Comparison of ENCODE assay signal across 20 mouse cellular contexts in the genomic region with DNA sequence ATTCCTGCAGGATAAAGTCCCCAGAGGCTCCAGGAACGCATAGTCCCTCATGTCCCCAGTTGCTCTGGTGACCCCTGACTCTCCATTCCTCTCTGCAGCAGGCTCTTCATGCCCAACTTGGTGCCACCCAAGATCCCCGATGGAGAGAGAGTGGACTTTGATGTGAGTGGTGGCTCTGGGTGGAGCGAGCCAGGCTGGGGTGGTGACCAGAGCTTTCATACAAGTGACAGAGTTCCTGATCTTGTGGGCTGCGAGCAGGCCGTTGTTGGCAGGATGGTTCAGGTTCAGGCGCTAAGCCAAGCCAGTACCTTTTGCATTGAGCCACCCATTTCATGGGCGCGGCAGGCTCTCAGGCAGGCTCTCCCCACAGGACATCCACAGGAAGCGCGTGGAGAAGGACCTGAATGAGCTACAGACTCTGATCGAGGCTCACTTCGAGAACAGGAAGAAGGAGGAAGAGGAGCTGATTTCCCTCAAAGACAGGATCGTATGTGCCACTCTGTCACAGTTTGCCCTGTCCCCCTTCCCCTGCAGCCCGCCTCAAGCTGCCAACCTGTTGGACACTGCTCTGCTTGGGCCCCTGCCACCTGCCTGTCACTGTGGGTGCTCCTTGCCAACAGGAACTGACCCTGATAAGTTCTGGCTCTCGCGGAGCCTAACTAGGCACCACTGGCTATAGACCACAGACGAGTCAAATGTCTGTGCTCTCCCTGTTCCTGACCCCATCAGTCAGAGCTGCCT. TPM values are rescaled to one million over a fixed set of nuclear protein-coding genes. Genes with fewer than 3 reads are reported as not detected.
A peak's percentile ranks its signal among the peaks of the same experiment; 100 is the strongest.
DNase-seq lines count a peak whose midpoint lies in the region; ATAC-seq and TF ChIP-seq lines count a peak whose summit lies in the region.
"Had no signal": no experiment of that assay in that cellular context is flagged by ENCODE, and none has a peak within 500 bp of the region (broad histone marks: within the 10 kb centered on the region; RNA-seq: fewer than 3 reads in every experiment).

No protein-coding gene starts in this region.

- TF ChIP-seq RAD21 in MEL (IDR thresholded peaks at IDR 0.05; ENCODE audit: low read depth, low read length): no peak

- 0 out of 2 replicates have a peak overlapping the region, but pooled peaks have one; percentile 10 for H3K9ac ChIP-seq in heart, embryonic 11.5 days (ENCODE audit: low read depth, low read length)
- H3K9ac ChIP-seq in MEL (ENCODE audit: control insufficient read depth, low read depth, low read length, poor library complexity, severe bottlenecking): no peak overlapping the region
- peak overlapping the region; percentile 39; the same call in 1 of the 2 replicates for H3K9ac ChIP-seq in heart, embryonic 14.5 days (ENCODE audit: low read length)
- H3K9ac ChIP-seq: embryonic facial prominence, embryonic 12.5 days; forebrain, embryonic 13.5 days; hindbrain, embryonic 13.5 days; neural tube, embryonic 13.5 days had no signal

- no peaks in the 10 kb centered on the region for H3K27me3 ChIP-seq in heart, embryonic 11.5 days (ENCODE audit: control insufficient read depth, insufficient read depth, low read length)
- H3K27me3 ChIP-seq in heart, embryonic 10.5 days (ENCODE audit: insufficient read depth, poor library complexity, severe bottlenecking): no peaks in the 10 kb centered on the region
- peaks cover 0 to 1% of the 10 kb centered on the region in 2 experiments; a peak in 1 of 4 replicates for H3K27me3 ChIP-seq in MEL (ENCODE audit: control insufficient read depth in 1 of 2, insufficient read depth in 2 of 2, low read length in 2 of 2)
- no peaks in the 10 kb centered on the region for H3K27me3 ChIP-seq in heart, embryonic 14.5 days (ENCODE audit: control insufficient read depth, insufficient read depth, low read length)
- H3K27me3 ChIP-seq: forebrain, embryonic 13.5 days; neural tube, embryonic 13.5 days had no signal

- 68% methylated on average over 17 of the region's 17 CpGs for WGBS in heart, embryonic 11.5 days (ENCODE audit: insufficient replicate concordance)
- WGBS in heart, embryonic 10.5 days: 72% methylated on average over 17 of the region's 17 CpGs
- 60% methylated on average over 17 of the region's 17 CpGs for WGBS in heart, embryonic 14.5 days

- H3K4me3 ChIP-seq in heart, embryonic 11.5 days (ENCODE audit: low read depth, low read length): no peak overlapping the region
- no peak overlapping the region for H3K4me3 ChIP-seq in heart, embryonic 10.5 days
- H3K4me3 ChIP-seq in MEL (ENCODE audit: control insufficient read depth in 1 of 2, insufficient read depth in 1 of 2, low read depth in 2 of 2, low read length in 2 of 2): 0 out of 4 replicates have a peak overlapping the region, but pooled peaks of 1 of the 2 experiments have one; percentile 11
- no peak overlapping the region for H3K4me3 ChIP-seq in heart, embryonic 14.5 days (ENCODE audit: control insufficient read depth in 1 of 2, insufficient read depth in 1 of 2, low read depth in 1 of 2, low read length in 2 of 2)
- no peak overlapping the region for H3K4me3 ChIP-seq in layer of hippocampus, adult 2 months
- H3K4me3 ChIP-seq: embryonic facial prominence, embryonic 12.5 days; erythroblast, embryonic 14.5 days; forebrain, embryonic 13.5 days; hindbrain, embryonic 13.5 days; left cerebral cortex, adult 2 months; neural tube, embryonic 13.5 days had no signal

- no peak for TF ChIP-seq EP300 in MEL (IDR thresholded peaks at IDR 0.05; ENCODE audit: low read depth in 1 of 2, low read length in 2 of 2)

- ATAC-seq in heart, embryonic 11.5 days (replicated peaks; ENCODE audit: insufficient number of reproducible peaks, low FRiP score, low TSS enrichment): no peak
- no peak for ATAC-seq in heart, embryonic 14.5 days (ENCODE audit: insufficient number of reproducible peaks, insufficient read depth, low FRiP score, low read depth)
- 0 out of 2 replicates have a peak, but pooled peaks have one; percentile 3 for ATAC-seq in megakaryocyte-erythroid progenitor cell, adult 5-6 weeks (replicated peaks; ENCODE audit: low FRiP score, low TSS enrichment, poor library complexity, severe bottlenecking)
- no peak for ATAC-seq in megakaryocyte progenitor cell, adult 5-6 weeks (replicated peaks; ENCODE audit: poor library complexity)
- ATAC-seq: forebrain, embryonic 13.5 days; inflammation-experienced regulatory T-cells, adult 6 months had no signal

- peaks cover 63% of the 10 kb centered on the region for H3K4me1 ChIP-seq in heart, embryonic 11.5 days (ENCODE audit: control insufficient read depth, insufficient read depth, low read length)
- peaks cover 88% of the 10 kb centered on the region for H3K4me1 ChIP-seq in heart, embryonic 10.5 days
- H3K4me1 ChIP-seq in MEL (ENCODE audit: control insufficient read depth in 1 of 2, insufficient read depth in 2 of 2, low read length in 2 of 2): peaks cover 0 to 8% of the 10 kb centered on the region in 2 experiments; a peak in 1 of 4 replicates
- peaks cover 58 to 89% of the 10 kb centered on the region in 2 experiments for H3K4me1 ChIP-seq in heart, embryonic 14.5 days (ENCODE audit: control insufficient read depth in 2 of 2, insufficient read depth in 2 of 2, low read length in 2 of 2)

- H3K36me3 ChIP-seq in heart, embryonic 11.5 days (ENCODE audit: control insufficient read depth, insufficient read depth, low read length): peaks cover 8% of the 10 kb centered on the region
- H3K36me3 ChIP-seq in heart, embryonic 10.5 days: peaks cover 98% of the 10 kb centered on the region
- H3K36me3 ChIP-seq in MEL (ENCODE audit: control insufficient read depth in 1 of 2, insufficient read depth in 2 of 2, low read length in 2 of 2): peaks cover 0 to 3% of the 10 kb centered on the region in 2 experiments; a peak in 1 of 4 replicates
- H3K36me3 ChIP-seq in heart, embryonic 14.5 days (ENCODE audit: control insufficient read depth, insufficient read depth, low read length): peaks cover 100% of the 10 kb centered on the region
- H3K36me3 ChIP-seq: embryonic facial prominence, embryonic 12.5 days; G1E; hindbrain, embryonic 13.5 days; neural tube, embryonic 13.5 days had no signal

- DNase-seq in heart, embryonic 10.5 days (ENCODE audit: low spot score): no peak
- peak; percentile 15 for DNase-seq in MEL (ENCODE audit: low read depth, low spot score)
- no peak for DNase-seq in adrenal gland, postnatal 25 days
- DNase-seq in layer of hippocampus, adult 2 months (ENCODE audit: low spot score in 2 of 2): no peak
- DNase-seq: cerebellum, adult 11 months; layer of hippocampus, adult 9-11 months; thymus, adult 18-20 months had no signal

- no peak overlapping the region for H3K4me2 ChIP-seq in heart, embryonic 11.5 days
- H3K4me2 ChIP-seq in heart, embryonic 14.5 days (ENCODE audit: low read length): no peak overlapping the region
- H3K4me2 ChIP-seq: embryonic facial prominence, embryonic 12.5 days; forebrain, embryonic 13.5 days; hindbrain, embryonic 13.5 days; neural tube, embryonic 13.5 days had no signal

- H3K9me3 ChIP-seq in heart, embryonic 11.5 days (replicated peaks; ENCODE audit: control insufficient read depth, low read length): no peaks in the 10 kb centered on the region
- H3K9me3 ChIP-seq in heart, embryonic 10.5 days: no peaks in the 10 kb centered on the region
- no peaks in the 10 kb centered on the region for H3K9me3 ChIP-seq in MEL (replicated peaks; ENCODE audit: insufficient read depth, low read length)
- H3K9me3 ChIP-seq in heart, embryonic 14.5 days (ENCODE audit: control insufficient read depth, low read length): no peaks in the 10 kb centered on the region
- H3K9me3 ChIP-seq: embryonic facial prominence, embryonic 12.5 days; forebrain, embryonic 13.5 days; G1E; hindbrain, embryonic 13.5 days; neural tube, embryonic 13.5 days had no signal

- no peaks in the 10 kb centered on the region for H3K79me2 ChIP-seq in MEL (ENCODE audit: control insufficient read depth, insufficient read depth, low read length, poor library complexity)

- TF ChIP-seq POLR2A in MEL (IDR thresholded peaks at IDR 0.05; ENCODE audit: control insufficient read depth in 1 of 2, insufficient read depth in 1 of 2, low read depth in 1 of 2, low read length in 2 of 2, poor library complexity in 1 of 2): no peak

- no peak overlapping the region for H3K27ac ChIP-seq in heart, embryonic 11.5 days (ENCODE audit: low read depth, low read length)
- no peak overlapping the region for H3K27ac ChIP-seq in heart, embryonic 10.5 days
- no peak overlapping the region for H3K27ac ChIP-seq in MEL (ENCODE audit: control insufficient read depth, low read depth, low read length)
- H3K27ac ChIP-seq in heart, embryonic 14.5 days (replicated peaks in 1 of 2; ENCODE audit: control insufficient read depth in 1 of 2, insufficient read depth in 1 of 2, low read depth in 2 of 2, low read length in 2 of 2): peak overlapping the region in 1 of 2 experiments; percentile 56; a peak in 2 of 4 replicates
- H3K27ac ChIP-seq in layer of hippocampus, adult 2 months: no peak overlapping the region
- H3K27ac ChIP-seq: embryonic facial prominence, embryonic 12.5 days; forebrain, embryonic 13.5 days; hindbrain, embryonic 13.5 days; left cerebral cortex, adult 2 months; neural tube, embryonic 13.5 days had no signal

- no peak for TF ChIP-seq CTCF in MEL (IDR thresholded peaks at IDR 0.05 in 2 of 3, conservative IDR thresholded peaks at IDR 0.05 in 1 of 3; ENCODE audit: control insufficient read depth in 1 of 3, insufficient read depth in 1 of 3, low read depth in 2 of 3, low read length in 3 of 3, poor library complexity in 1 of 3, severe bottlenecking in 1 of 3)
- no peak for TF ChIP-seq CTCF in layer of hippocampus, adult 2 months (conservative IDR thresholded peaks at IDR 0.05)

RNA-seq across cellular contexts. Expression of a gene that starts 11.6 kb away (rescaled TPM):
- 3,916 and 3,947 TPM in 2 replicates for polyA plus RNA-seq in heart, embryonic 11.5 days (2014; fragmentation: Nextera tagmentation; extraction: Ambion mirVana)
- 2,168 and 3,634 TPM in 2 replicates for polyA plus RNA-seq in heart, embryonic 10.5 days (2016; fragmentation: Nextera tagmentation; extraction: Ambion mirVana)
- not detected in 2 replicates for total RNA-seq in MEL (2012; rRNA removed)
- not detected for polyA plus RNA-seq in MEL (2012; ENCODE audit: insufficient read depth in 1 of 2, insufficient read length in 2 of 2, low read depth in 1 of 2, low replicate concordance in 2 of 2, missing spikeins in 1 of 2)
- polyA plus RNA-seq in heart, embryonic 14.5 days (2014; fragmentation: Nextera tagmentation; extraction: Ambion mirVana): 7,347 and 7,875 TPM in 2 replicates
- 1.4 TPM in 1 of 2 replicates, not detected in the other for total RNA-seq in megakaryocyte-erythroid progenitor cell, adult 5-6 weeks (2014; fragmentation: Nextera tagmentation)
- total RNA-seq in megakaryocyte-erythroid progenitor cell, adult 5-6 weeks (2017): not detected in 2 replicates
- total RNA-seq in adrenal gland, postnatal 25 days (2021): 0.95 and 2.2 TPM in 2 replicates
- total RNA-seq in megakaryocyte progenitor cell, adult 5-6 weeks (2015): not detected in 2 replicates
- not detected in 2 replicates for total RNA-seq in megakaryocyte progenitor cell, adult 5-6 weeks (2017)
- total RNA-seq in layer of hippocampus, adult 2 months (2021): 1 to 10 TPM; 1.4 to 1.6 TPM
- polyA plus RNA-seq: erythroblast, embryonic 14.5 days; G1E had no signal

RNA-seq across cellular contexts. Expression of a gene that starts 29.4 kb away (rescaled TPM):
- polyA plus RNA-seq in heart, embryonic 11.5 days (2014; fragmentation: Nextera tagmentation; extraction: Ambion mirVana): 2.3 and 3.1 TPM in 2 replicates
- 3.3 and 6.8 TPM in 2 replicates for polyA plus RNA-seq in heart, embryonic 10.5 days (2016; fragmentation: Nextera tagmentation; extraction: Ambion mirVana)
- total RNA-seq in MEL (2012; rRNA removed): not detected in 2 replicates
- polyA plus RNA-seq in MEL (2012; ENCODE audit: insufficient read depth in 1 of 2, insufficient read length in 2 of 2, low read depth in 1 of 2, low replicate concordance in 2 of 2, missing spikeins in 1 of 2): not detected
- polyA plus RNA-seq in heart, embryonic 14.5 days (2014; fragmentation: Nextera tagmentation; extraction: Ambion mirVana): 3.1 and 4.8 TPM in 2 replicates
- total RNA-seq in megakaryocyte-erythroid progenitor cell, adult 5-6 weeks (2014; fragmentation: Nextera tagmentation): not detected in 2 replicates
- total RNA-seq in megakaryocyte-erythroid progenitor cell, adult 5-6 weeks (2017): not detected in 2 replicates
- not detected in 2 replicates for total RNA-seq in adrenal gland, postnatal 25 days (2021)
- not detected in 2 replicates for total RNA-seq in megakaryocyte progenitor cell, adult 5-6 weeks (2015)
- not detected in 2 replicates for total RNA-seq in megakaryocyte progenitor cell, adult 5-6 weeks (2017)
- 1 to 10 TPM in 1 of 2 experiments, under 1 TPM in 1; 0.97 to 1.3 TPM for total RNA-seq in layer of hippocampus, adult 2 months (2021)
- total RNA-seq: adrenal gland, postnatal 14 days had no signal
- polyA plus RNA-seq: erythroblast, embryonic 14.5 days; G1E had no signal
